Mouse (Mus musculus) forebrain, embryonic 13.5 days (tissue): Measurements from ENCODE around the gene Olfr743. TPM values are rescaled to one million over a fixed set of nuclear protein-coding genes. Genes with fewer than 3 reads are reported as not detected.
"Not testable (repeated sequence)": the region's sequence is repeated elsewhere in the genome, so short reads cannot be mapped to it uniquely, and the experiment has no call there.

Experiments
- ATAC-seq: fragments of 200-750 bp; cut with Nextera tagmentation; 2 replicates; pipeline ENCODE4 v1.8.0; 2017
- H3K27ac ChIP-seq: fragments of 300-500 bp; sonication (generic); 2 replicates; pipeline ENCODE4 v1.5.1; 2015; ENCODE audit warnings: inconsistent platforms, mild to moderate bottlenecking, moderate library complexity
- H3K27me3 ChIP-seq: fragments of 300-500 bp; sonication (generic); 2 replicates; pipeline ENCODE4 v1.6.1; 2015; ENCODE audit warnings: mild to moderate bottlenecking, inconsistent platforms
- H3K36me3 ChIP-seq: fragments of 300-500 bp; sonication (generic); 2 replicates; pipeline ENCODE4 v1.6.1; 2015; ENCODE audit warnings: mild to moderate bottlenecking, inconsistent platforms; ENCODE audit not compliant: poor library complexity, severe bottlenecking
- H3K4me1 ChIP-seq: fragments of 300-500 bp; sonication (generic); 2 replicates; pipeline ENCODE4 v1.6.1; 2015; ENCODE audit warnings: inconsistent platforms
- H3K4me2 ChIP-seq: fragments of 300-500 bp; sonication (generic); 2 replicates; pipeline ENCODE4 v1.6.1; 2015; ENCODE audit warnings: inconsistent platforms, mild to moderate bottlenecking, moderate library complexity
- H3K4me3 ChIP-seq: fragments of 300-500 bp; sonication (generic); 2 replicates; pipeline ENCODE4 v1.5.1; 2015; ENCODE audit warnings: mild to moderate bottlenecking, inconsistent platforms
- H3K9ac ChIP-seq: fragments of 300-500 bp; sonication (generic); 2 replicates; pipeline ENCODE4 v1.6.1; 2015; ENCODE audit warnings: mild to moderate bottlenecking, inconsistent platforms
- H3K9me3 ChIP-seq: fragments of 300-500 bp; sonication (generic); replicated peaks from 2 replicates; pipeline ENCODE4 v1.6.1; 2016; ENCODE audit warnings: inconsistent platforms
- WGBS: fragments of 180-500 bp; shearing (Covaris S2); methylation state at CpG from one replicate; pipeline ENCODE4 v1.1.7; 2015; 5-methylcytosine and 5-hydroxymethylcytosine counted together
- polyA plus RNA-seq: library from polyadenylated mRNA; unstranded; fragments of >200 nt; fragmentation: Nextera tagmentation; extraction: Ambion mirVana; gene quantifications from 2 replicates; pipeline ENCODE4 v1.2.1, GENCODE M21; 2015

The Olfr743 gene
- polyA plus RNA-seq = not detected in 2 replicates

GRCm38 (mm10) chr14:50521539-50521938 lies at the start of gene Olfr743:
Gene Olfr743, plus strand, starts transcription at chr14:50521839.
- no peak for ATAC-seq

GRCm38 (mm10) chr14:50472438-50472837 lies 49.2 kb upstream of the Olfr743 start, which contains the start of gene Olfr741:
Gene Olfr741, plus strand, starts transcription at chr14:50472738.
- H3K36me3 ChIP-seq = no peaks in the 10 kb centered on the region
- no peaks in the 10 kb centered on the region for H3K9me3 ChIP-seq
- H3K27me3 ChIP-seq = no peaks in the 10 kb centered on the region
- WGBS = 75% methylated on average over 2 of the region's 2 CpGs
- H3K4me1 ChIP-seq = no peaks in the 10 kb centered on the region
- no peak within 1 kb of the TSS for H3K4me3 ChIP-seq
- H3K4me2 ChIP-seq = no peak within 1 kb of the TSS
- no peak within 1 kb of the TSS for H3K9ac ChIP-seq
- no peak for ATAC-seq
- H3K27ac ChIP-seq = no peak within 1 kb of the TSS

More at GRCm38 (mm10) chr14:50521539-50521938, at the start of gene Olfr743:
- no peaks in the 10 kb centered on the region for H3K27me3 ChIP-seq
- no peak within 1 kb of the TSS for H3K27ac ChIP-seq
- H3K9ac ChIP-seq = no peak within 1 kb of the TSS
- no peaks in the 10 kb centered on the region for H3K4me1 ChIP-seq
- H3K4me3 ChIP-seq = no peak within 1 kb of the TSS
- H3K36me3 ChIP-seq = no peaks in the 10 kb centered on the region
- no peak within 1 kb of the TSS for H3K4me2 ChIP-seq
- H3K9me3 ChIP-seq = no peaks in the 10 kb centered on the region

- no peak overlapping the region for H3K4me3 ChIP-seq
- no peak for ATAC-seq
- WGBS = 72% methylated on average over 2 of the region's 2 CpGs
- no peaks in the 10 kb centered on the region for H3K4me1 ChIP-seq
- no peaks in the 10 kb centered on the region for H3K27me3 ChIP-seq
- H3K9ac ChIP-seq = no peak overlapping the region
- H3K36me3 ChIP-seq = no peaks in the 10 kb centered on the region
- no peak overlapping the region for H3K27ac ChIP-seq
- H3K9me3 ChIP-seq = 0 out of 2 replicates have a peak, but pooled peaks cover 3% of the 10 kb centered on the region
- H3K4me2 ChIP-seq = no peak overlapping the region
These were observed 43.2 kb upstream of the Olfr743 start for GRCm38 (mm10) chr14:50478406-50478805.

GRCm38 (mm10) chr14:50503300-50503699 lies 18.3 kb upstream of the Olfr743 start, which contains the start of gene Olfr742:
Gene Olfr742, plus strand, starts transcription at chr14:50503600.
- Histone ChIP-seq H3K9me3 (no peaks in the 10 kb centered on the region), H3K36me3 (no peaks in the 10 kb centered on the region), H3K4me2 (no peak within 1 kb of the TSS), H3K27me3 (no peaks in the 10 kb centered on the region), H3K4me3 (no peak within 1 kb of the TSS), H3K9ac (no peak within 1 kb of the TSS), H3K4me1 (no peaks in the 10 kb centered on the region), H3K27ac (no peak within 1 kb of the TSS)
- ATAC-seq = no peak
- 68% methylated on average over 2 of the region's 2 CpGs for WGBS

- Histone ChIP-seq H3K36me3 (no peaks in the 10 kb centered on the region), H3K4me1 (no peaks in the 10 kb centered on the region), H3K4me3 (no peak overlapping the region), H3K27me3 (no peaks in the 10 kb centered on the region), H3K4me2 (no peak overlapping the region), H3K27ac (no peak overlapping the region), H3K9me3 (no peaks in the 10 kb centered on the region), H3K9ac (no peak overlapping the region)
- no peak for ATAC-seq
- 88% methylated on average over 2 of the region's 2 CpGs for WGBS
These were observed 31.1 kb downstream of the Olfr743 start for GRCm38 (mm10) chr14:50552734-50553133.

- H3K4me1 ChIP-seq, H3K4me3 ChIP-seq, H3K27ac ChIP-seq, H3K9me3 ChIP-seq, H3K9ac ChIP-seq, H3K27me3 ChIP-seq, ATAC-seq, H3K36me3 ChIP-seq, H3K4me2 ChIP-seq: not testable (repeated sequence)
- WGBS = 62% methylated on average over 1 of the region's 1 CpGs
These were observed 51.4 kb downstream of the Olfr743 start for GRCm38 (mm10) chr14:50573056-50573455.

Other genes with a start within 250 kb of the Olfr743 start
- not detected in 2 replicates for gene Olfr732, start 237.6 kb upstream of the Olfr743 start, polyA plus RNA-seq
- not detected in 2 replicates for gene Olfr733, start 220.3 kb upstream of the Olfr743 start, polyA plus RNA-seq
- gene Olfr734, start 195.1 kb upstream of the Olfr743 start, polyA plus RNA-seq = not detected in 2 replicates
- gene Olfr735, start 173.0 kb upstream of the Olfr743 start, polyA plus RNA-seq = not detected in 2 replicates
- gene Tlr11, start 163.9 kb upstream of the Olfr743 start, polyA plus RNA-seq = not detected in 2 replicates
- not detected in 2 replicates for gene Olfr736, start 140.7 kb upstream of the Olfr743 start, polyA plus RNA-seq
- gene Olfr738, start 114.3 kb upstream of the Olfr743 start, polyA plus RNA-seq = not detected in 2 replicates
- gene Olfr739, start 103.2 kb upstream of the Olfr743 start, polyA plus RNA-seq = not detected in 2 replicates
- not detected in 2 replicates for gene Olfr740, start 76.3 kb upstream of the Olfr743 start, polyA plus RNA-seq
- not detected in 2 replicates for gene Olfr741, start 49.1 kb upstream of the Olfr743 start, polyA plus RNA-seq
- gene Olfr742, start 18.2 kb upstream of the Olfr743 start, polyA plus RNA-seq = not detected in 2 replicates
- gene Olfr744, start 93.0 kb downstream of the Olfr743 start, polyA plus RNA-seq = not detected in 2 replicates
- not detected in 2 replicates for gene Olfr745, start 117.5 kb downstream of the Olfr743 start, polyA plus RNA-seq
- not detected in 2 replicates for gene Olfr746, start 125.2 kb downstream of the Olfr743 start, polyA plus RNA-seq
- gene Olfr747, start 171.4 kb downstream of the Olfr743 start, polyA plus RNA-seq = not detected in 2 replicates
- not detected in 2 replicates for gene Olfr748, start 185.5 kb downstream of the Olfr743 start, polyA plus RNA-seq
- not detected in 2 replicates for gene Olfr749, start 223.3 kb downstream of the Olfr743 start, polyA plus RNA-seq